Mouse (Mus musculus): Measurements from ENCODE around the gene Dguok. TPM values are rescaled to one million over a fixed set of nuclear protein-coding genes. Genes with fewer than 3 reads are reported as not detected.

Dguok gene
- total RNA-seq (2023), result 10 to 100 TPM; 16.5 to 20.4 TPM

GRCm38 (mm10) chr6:83506258-83507167 lies at the start of gene Dguok:
Gene Dguok, minus strand, starts transcription at chr6:83506969.

DNA sequence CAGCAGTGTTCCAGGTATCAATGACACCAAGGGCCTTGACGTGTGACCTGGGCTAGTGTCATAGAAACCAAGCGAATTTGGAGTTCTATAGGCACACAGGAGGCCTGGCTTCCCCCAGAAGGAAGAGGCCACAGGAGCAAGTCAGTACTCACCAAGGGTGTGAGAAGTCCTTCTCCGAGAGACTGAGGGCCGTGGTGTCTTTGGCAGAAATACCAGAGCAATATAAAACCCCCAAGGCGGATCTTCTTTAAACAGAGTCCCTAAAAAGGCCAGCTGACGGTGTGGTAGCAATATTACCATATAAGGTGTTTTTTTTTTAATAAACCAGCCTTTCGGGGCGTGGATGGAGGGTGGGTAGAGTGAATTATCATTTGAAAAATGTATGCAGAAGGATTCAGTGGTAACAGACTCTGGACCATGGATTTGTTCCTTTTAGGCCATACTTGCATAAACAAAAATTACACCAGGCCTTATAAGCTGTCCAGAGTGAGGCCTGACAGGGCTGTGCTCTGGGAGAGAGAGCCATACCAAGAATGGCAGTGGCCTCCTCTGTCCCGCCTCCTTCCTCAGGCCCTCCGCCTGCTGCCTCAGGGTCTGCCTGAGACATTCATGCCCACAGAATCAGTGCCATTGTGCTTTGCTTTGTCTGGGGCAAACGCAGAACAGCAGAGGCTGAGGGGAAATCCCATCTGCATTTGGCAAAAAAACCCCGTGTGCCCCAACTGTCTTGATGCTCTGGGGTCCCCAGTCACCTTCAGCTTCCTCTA lies 29.4 kb upstream of the Dguok start, which contains the start of gene Actg2:
Actg2 (minus strand) TSS at position 238 of the 767 bp plus-strand sequence.

DNA sequence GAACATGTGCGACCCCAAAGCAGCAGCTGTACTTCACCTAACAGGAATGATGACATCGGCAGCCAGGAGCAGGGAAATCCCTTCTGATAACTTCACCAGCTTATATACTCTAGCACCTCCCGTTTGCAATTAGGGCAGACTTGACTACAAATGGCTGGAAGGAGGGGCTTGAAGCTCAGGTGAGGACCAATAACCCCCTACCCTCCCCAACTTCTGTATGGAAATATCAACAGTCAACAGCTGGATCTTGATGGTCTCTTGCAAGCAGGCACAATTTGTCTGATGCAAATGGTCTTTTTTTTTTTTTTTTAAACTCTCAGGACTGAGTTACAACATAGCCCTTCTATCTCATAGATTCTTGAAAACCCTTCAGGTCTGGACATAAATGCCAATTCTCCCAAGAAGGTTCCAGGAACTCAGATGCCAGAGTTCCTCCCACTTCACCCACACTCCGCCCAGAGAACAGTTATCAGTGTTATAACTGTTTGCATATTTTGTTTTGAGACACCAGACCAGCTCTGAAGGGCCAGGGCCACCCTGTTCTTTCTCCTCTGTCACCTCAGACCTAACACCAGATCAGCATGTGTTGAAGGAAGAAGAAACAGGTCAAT lies 47.6 kb downstream of the Dguok start, which contains the start of gene Tet3:
Tet3 (minus strand) TSS at position 51 of the 611 bp plus-strand sequence.

Other genes starting within 250 kb of the Dguok start
- gene Mthfd2, start 181.1 kb downstream of the Dguok start, total RNA-seq (2023), result 10 to 100 TPM; 21.3 to 24.8 TPM
- gene Mob1a, start 181.0 kb downstream of the Dguok start, total RNA-seq (2023), result 100 to 1,000 TPM; 133 to 139 TPM
- 10 to 100 TPM; 17.5 to 22.0 TPM for gene Bola3, start 157.8 kb downstream of the Dguok start, total RNA-seq (2023)
- gene Tet3, start 47.9 kb downstream of the Dguok start, total RNA-seq (2023), result 10 to 100 TPM; 66.0 to 71.4 TPM
- gene Actg2, start 29.3 kb upstream of the Dguok start, total RNA-seq (2023), result not detected
- gene Stambp, start 65.8 kb upstream of the Dguok start, total RNA-seq (2023), result 10 to 100 TPM; 20.9 to 21.2 TPM
- not detected for gene Clec4f, start 149.2 kb upstream of the Dguok start, total RNA-seq (2023)
- not detected for gene Cd207, start 170.9 kb upstream of the Dguok start, total RNA-seq (2023)
- not detected for gene Vax2, start 204.3 kb upstream of the Dguok start, total RNA-seq (2023)
- not detected for gene Atp6v1b1, start 236.0 kb upstream of the Dguok start, total RNA-seq (2023)

All from neutrophil, adult 83 days (primary cell).